Mouse (Mus musculus) adrenal gland, adult 2 months (tissue): Measurements from ENCODE around the gene Rnase9. TPM values are rescaled to one million over a fixed set of nuclear protein-coding genes. Genes with fewer than 3 reads are reported as not detected.

ENCODE experiments used
- polyA plus RNA-seq: library from polyadenylated mRNA; depleted of rRNA; stranded (reverse); fragments of >200 nt; gene quantifications from 2 replicates; pipeline ENCODE4 v1.2.3, GENCODE M21; 2012; rRNA removed
- total RNA-seq, 2 experiments: library from RNA; stranded (reverse); gene quantifications; 2 replicates each; pipeline ENCODE4 v1.2.3; 2021

The Rnase9 gene
- total and polyA plus RNA-seq, 3 experiments, result not detected

Other genes with a start within 250 kb of the Rnase9 start
- gene Ccnb1ip1, start 234.1 kb downstream of the Rnase9 start, total RNA-seq, result not detected
- gene Ccnb1ip1, start 234.1 kb downstream of the Rnase9 start, polyA plus RNA-seq, result not detected in 2 replicates
- 10 to 100 TPM; 22.3 to 26.0 TPM for gene Parp2, start 234.0 kb downstream of the Rnase9 start, total RNA-seq
- gene Parp2, start 234.0 kb downstream of the Rnase9 start, polyA plus RNA-seq, result 3.5 and 4.0 TPM in 2 replicates
- 10 to 100 TPM; 15.5 to 17.5 TPM for gene Tep1, start 171.3 kb downstream of the Rnase9 start, total RNA-seq
- 16.0 and 18.9 TPM in 2 replicates for gene Tep1, start 171.3 kb downstream of the Rnase9 start, polyA plus RNA-seq
- 1 to 10 TPM in 1 of 2 experiments, under 1 TPM in 1; 0.46 to 1.0 TPM for gene Klhl33, start 144.4 kb downstream of the Rnase9 start, total RNA-seq
- 0.45 and 1.0 TPM in 2 replicates for gene Klhl33, start 144.4 kb downstream of the Rnase9 start, polyA plus RNA-seq
- gene Osgep, start 117.0 kb downstream of the Rnase9 start, total RNA-seq, result 10 to 100 TPM; 37.7 to 45.0 TPM
- gene Osgep, start 117.0 kb downstream of the Rnase9 start, polyA plus RNA-seq, result 149 and 171 TPM in 2 replicates
- gene Apex1, start 116.9 kb downstream of the Rnase9 start, total RNA-seq, result 10 to 100 TPM; 54.7 to 80.9 TPM
- gene Apex1, start 116.9 kb downstream of the Rnase9 start, polyA plus RNA-seq, result 20.9 and 27.1 TPM in 2 replicates
- gene Pip4p1, start 111.0 kb downstream of the Rnase9 start, total RNA-seq, result 10 to 100 TPM; 56.7 to 69.6 TPM
- 120 and 125 TPM in 2 replicates for gene Pip4p1, start 111.0 kb downstream of the Rnase9 start, polyA plus RNA-seq
- 10 to 100 TPM; 31.2 to 46.1 TPM for gene Pnp, start 110.8 kb downstream of the Rnase9 start, total RNA-seq
- 10.1 and 12.3 TPM in 2 replicates for gene Pnp, start 110.8 kb downstream of the Rnase9 start, polyA plus RNA-seq
- 10 to 100 TPM; 45.4 to 64.1 TPM for gene Gm49342, start 97.4 kb downstream of the Rnase9 start, total RNA-seq
- 2.9 and 4.5 TPM in 2 replicates for gene Gm49342, start 97.4 kb downstream of the Rnase9 start, polyA plus RNA-seq
- gene Pnp2, start 85.9 kb downstream of the Rnase9 start, total RNA-seq, result 1 to 10 TPM; 1.5 to 2.5 TPM
- 0.37 and 0.49 TPM in 2 replicates for gene Pnp2, start 85.9 kb downstream of the Rnase9 start, polyA plus RNA-seq
- under 1 TPM; 0.24 to 0.26 TPM for gene Rnase10, start 34.1 kb downstream of the Rnase9 start, total RNA-seq
- not detected in 2 replicates for gene Rnase10, start 34.1 kb downstream of the Rnase9 start, polyA plus RNA-seq
- not detected for gene Rnase11, start 8.3 kb upstream of the Rnase9 start, total RNA-seq
- gene Rnase11, start 8.3 kb upstream of the Rnase9 start, polyA plus RNA-seq, result not detected in 2 replicates
- not detected for gene Rnase12, start 15.8 kb upstream of the Rnase9 start, total RNA-seq
- not detected in 2 replicates for gene Rnase12, start 15.8 kb upstream of the Rnase9 start, polyA plus RNA-seq
- under 1 TPM in 1 of 2 experiments, not detected in 1; 0.06 TPM for gene Olfr750, start 32.6 kb upstream of the Rnase9 start, total RNA-seq
- gene Olfr750, start 32.6 kb upstream of the Rnase9 start, polyA plus RNA-seq, result not detected in 2 replicates
- gene Rnase4, start 49.2 kb upstream of the Rnase9 start, total RNA-seq, result 10 to 100 TPM; 45.5 to 71.4 TPM
- gene Rnase4, start 49.2 kb upstream of the Rnase9 start, polyA plus RNA-seq, result 33.7 and 34.7 TPM in 2 replicates
- 1 to 10 TPM; 4.4 to 7.7 TPM for gene Ang, start 49.3 kb upstream of the Rnase9 start, total RNA-seq
- gene Ang, start 49.3 kb upstream of the Rnase9 start, polyA plus RNA-seq, result 2.9 and 3.2 TPM in 2 replicates
- not detected for gene Eddm3b, start 72.6 kb upstream of the Rnase9 start, total RNA-seq
- not detected in 2 replicates for gene Eddm3b, start 72.6 kb upstream of the Rnase9 start, polyA plus RNA-seq
- gene Rnase6, start 82.0 kb upstream of the Rnase9 start, total RNA-seq, result 1 to 10 TPM; 1.5 to 1.6 TPM
- 0.89 and 0.92 TPM in 2 replicates for gene Rnase6, start 82.0 kb upstream of the Rnase9 start, polyA plus RNA-seq
- 1 to 10 TPM in 1 of 2 experiments, not detected in 1; 2.3 TPM for gene Rnase1, start 104.9 kb upstream of the Rnase9 start, total RNA-seq
- gene Rnase1, start 104.9 kb upstream of the Rnase9 start, polyA plus RNA-seq, result not detected in 2 replicates
- gene Rnase2b, start 120.4 kb upstream of the Rnase9 start, total RNA-seq, result not detected
- gene Rnase2b, start 120.4 kb upstream of the Rnase9 start, polyA plus RNA-seq, result not detected in 2 replicates
- not detected for gene Ang2, start 157.3 kb upstream of the Rnase9 start, total RNA-seq
- gene Ang2, start 157.3 kb upstream of the Rnase9 start, polyA plus RNA-seq, result not detected in 2 replicates
- gene Ear14, start 161.5 kb upstream of the Rnase9 start, total RNA-seq, result not detected
- not detected in 2 replicates for gene Ear14, start 161.5 kb upstream of the Rnase9 start, polyA plus RNA-seq
- 10 to 100 TPM in 1 of 2 experiments, 1 to 10 TPM in 1; 9.5 to 15.7 TPM for gene Rnase2a, start 214.2 kb upstream of the Rnase9 start, total RNA-seq
- gene Rnase2a, start 214.2 kb upstream of the Rnase9 start, polyA plus RNA-seq, result not detected in 2 replicates